Mouse (Mus musculus) granulocyte monocyte progenitor cell, adult 5-6 weeks (primary cell): ENCODE results near the gene Smad9. TPM values are rescaled to one million over a fixed set of nuclear protein-coding genes. Genes with fewer than 3 reads are reported as not detected.

ENCODE experiments used
- ATAC-seq: replicated peaks from 2 replicates; pipeline ENCODE4 v1.8.0; 2016; ENCODE audit warnings: mild to moderate bottlenecking, moderate TSS enrichment, inconsistent platforms; ENCODE audit not compliant: poor library complexity, severe bottlenecking
- total RNA-seq, 2 experiments: library from RNA; stranded (forward) in 1 of 2; stranded (reverse) in 1 of 2; fragments of 200-712, 200-1000 nt in 1 of 2; fragments of >200 nt in 1 of 2; fragmentation: Nextera tagmentation in 1 of 2; gene quantifications; 2 replicates each; pipeline ENCODE4 v1.2.3; 2014 to 2017

Smad9 gene
- not detected in 2 replicates for total RNA-seq (2014; fragmentation: Nextera tagmentation)
- not detected in 2 replicates for total RNA-seq (2017)

DNA sequence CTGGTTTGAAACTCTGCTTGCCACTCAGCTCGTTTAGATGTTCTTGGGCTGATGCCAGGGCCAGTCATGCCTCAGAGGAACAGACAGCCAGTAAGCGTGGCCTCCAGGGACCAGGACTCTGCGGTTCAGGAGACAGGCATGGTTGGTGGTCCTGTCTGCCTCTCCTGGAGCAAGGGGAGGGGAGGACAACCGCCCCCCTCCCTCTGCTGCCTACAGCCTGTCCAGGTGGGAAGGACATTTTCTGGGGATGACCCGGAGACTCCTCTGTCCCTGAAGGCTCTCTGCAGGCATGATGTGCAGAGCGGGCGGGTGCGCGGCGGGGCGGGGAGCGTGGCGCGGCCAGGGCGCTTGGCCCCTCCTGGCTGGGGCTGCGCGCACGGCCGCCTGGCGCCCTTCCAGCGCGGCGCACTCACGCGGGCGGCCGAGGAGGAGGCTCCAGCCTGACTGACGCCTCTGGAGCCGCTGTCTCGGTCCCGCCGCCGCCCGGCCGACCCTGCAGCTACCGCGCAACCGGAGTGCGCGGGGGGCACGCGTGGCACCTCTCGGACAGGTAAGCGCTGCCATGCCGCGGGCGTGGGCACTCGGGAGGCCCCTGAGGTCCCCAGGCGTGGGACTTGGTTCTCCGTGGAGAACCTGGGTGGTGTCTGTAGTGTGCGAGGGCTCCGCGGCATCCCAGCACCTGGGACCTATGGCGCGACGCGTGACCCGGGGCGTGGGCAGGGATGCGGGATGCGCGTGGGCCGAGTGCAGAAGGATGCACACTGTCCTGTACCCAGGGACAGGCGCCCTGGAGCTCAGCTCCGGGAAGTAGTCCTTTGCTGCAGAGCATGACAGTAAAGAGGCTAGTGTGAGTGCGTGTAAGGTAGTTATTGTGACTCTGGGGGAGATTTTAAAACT is at the start of gene Smad9:
Gene Smad9 (plus strand): TSS at position 438 of the 897 bp plus-strand sequence.
- ATAC-seq = peak; percentile 31

DNA sequence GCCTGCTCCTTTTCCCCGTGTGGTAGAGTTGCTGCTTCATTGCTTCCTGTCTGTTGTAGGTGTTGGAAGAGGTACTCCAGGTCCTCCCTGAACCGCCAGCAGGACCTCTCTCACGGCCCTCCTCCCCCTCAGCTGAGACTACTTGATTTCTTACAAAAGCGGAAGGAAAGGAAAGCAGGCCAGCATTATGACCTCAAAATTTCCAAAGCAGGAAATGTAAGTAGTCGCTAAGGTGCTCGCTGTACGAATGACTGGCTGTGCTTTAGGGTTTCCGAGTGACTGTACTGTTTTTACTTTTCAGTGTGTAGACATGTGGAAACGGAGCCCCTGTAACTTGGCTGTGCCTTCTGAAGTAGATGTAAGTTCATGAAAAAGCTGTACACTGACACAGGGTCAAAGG is 46.4 kb upstream of the Smad9 start:
- ATAC-seq = peak; percentile 97

DNA sequence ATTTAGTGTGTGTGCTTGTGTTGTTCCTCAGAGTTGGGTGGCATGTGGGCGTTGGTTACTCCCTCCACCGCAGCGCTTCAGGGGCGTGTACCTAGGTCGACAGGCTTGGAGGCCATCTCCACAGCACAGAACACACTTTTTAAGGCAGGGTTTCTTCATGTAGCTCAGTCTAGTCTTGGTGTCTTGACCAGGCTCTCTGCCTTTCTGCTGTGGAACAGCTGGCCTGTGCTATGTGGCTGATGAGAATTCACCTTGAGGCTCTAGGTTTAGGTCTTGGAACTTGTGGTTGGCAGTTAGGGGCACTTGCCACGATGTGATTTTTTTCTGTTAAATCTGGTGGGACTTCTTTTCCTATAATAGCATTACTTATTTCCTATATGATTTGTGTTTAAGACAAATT is 41.1 kb upstream of the Smad9 start, which contains the start of gene Gm21958:
Gene Gm21958 (minus strand): TSS at position 101 of the 400 bp plus-strand sequence.
- no peak for ATAC-seq

DNA sequence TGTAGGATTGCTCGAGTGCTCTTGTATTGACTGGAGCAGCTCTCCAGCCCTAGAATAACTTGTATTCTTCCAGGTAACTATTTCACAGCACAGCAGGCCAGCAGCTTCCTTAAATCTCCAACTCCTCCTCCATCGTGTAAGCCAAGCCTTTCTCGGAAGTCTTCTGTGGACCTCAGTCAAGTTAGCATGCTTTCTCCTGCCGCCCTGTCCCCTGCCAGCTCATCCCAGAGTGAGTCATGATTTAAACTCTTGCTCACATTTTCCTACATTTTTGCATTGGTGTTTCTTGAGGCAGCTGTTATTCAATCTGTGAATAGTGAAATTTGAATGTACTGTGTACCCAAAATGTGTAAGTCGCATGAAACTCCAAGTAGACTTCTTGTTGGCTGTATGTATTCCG is 39.9 kb upstream of the Smad9 start:
- no peak for ATAC-seq

DNA sequence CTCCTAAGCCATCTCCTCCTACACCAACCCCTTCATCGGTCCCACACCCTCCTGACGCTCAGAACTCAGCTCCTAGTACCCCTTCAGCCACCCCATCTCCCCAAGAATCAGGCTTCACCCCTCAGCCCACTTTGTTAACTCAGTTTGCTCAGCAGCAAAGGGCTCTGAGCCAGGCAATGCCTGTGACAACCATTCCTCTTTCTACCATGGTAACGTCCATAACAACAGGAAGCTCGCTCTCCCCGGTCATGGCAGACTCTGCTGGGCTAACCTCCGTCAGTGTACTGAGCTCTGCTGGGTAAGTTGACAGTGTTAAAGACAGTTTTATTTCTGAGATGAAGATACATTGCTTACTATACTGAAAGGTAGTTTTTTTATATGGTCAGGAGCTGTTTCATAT is 38.0 kb upstream of the Smad9 start:
- no peak for ATAC-seq

DNA sequence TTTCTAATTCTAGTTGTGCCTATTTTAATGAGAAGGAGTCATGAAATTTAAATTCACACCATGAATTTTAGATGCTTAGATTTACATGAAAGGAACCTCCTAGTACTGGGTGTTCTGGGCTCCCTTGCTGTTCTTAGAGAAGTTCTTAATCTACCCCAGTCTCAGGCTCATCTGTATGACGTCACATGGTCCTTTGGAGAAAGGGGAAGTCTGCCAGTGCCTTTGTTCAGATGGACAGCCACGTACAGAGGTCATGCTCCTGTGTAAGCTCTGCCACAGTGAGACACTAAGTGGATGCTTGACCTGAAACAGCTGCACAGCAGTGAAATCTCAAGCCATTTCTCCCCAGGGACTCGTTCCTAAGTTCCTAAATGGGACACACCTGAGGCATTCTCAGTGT is 36.4 kb upstream of the Smad9 start:
- ATAC-seq = peak; percentile 93

DNA sequence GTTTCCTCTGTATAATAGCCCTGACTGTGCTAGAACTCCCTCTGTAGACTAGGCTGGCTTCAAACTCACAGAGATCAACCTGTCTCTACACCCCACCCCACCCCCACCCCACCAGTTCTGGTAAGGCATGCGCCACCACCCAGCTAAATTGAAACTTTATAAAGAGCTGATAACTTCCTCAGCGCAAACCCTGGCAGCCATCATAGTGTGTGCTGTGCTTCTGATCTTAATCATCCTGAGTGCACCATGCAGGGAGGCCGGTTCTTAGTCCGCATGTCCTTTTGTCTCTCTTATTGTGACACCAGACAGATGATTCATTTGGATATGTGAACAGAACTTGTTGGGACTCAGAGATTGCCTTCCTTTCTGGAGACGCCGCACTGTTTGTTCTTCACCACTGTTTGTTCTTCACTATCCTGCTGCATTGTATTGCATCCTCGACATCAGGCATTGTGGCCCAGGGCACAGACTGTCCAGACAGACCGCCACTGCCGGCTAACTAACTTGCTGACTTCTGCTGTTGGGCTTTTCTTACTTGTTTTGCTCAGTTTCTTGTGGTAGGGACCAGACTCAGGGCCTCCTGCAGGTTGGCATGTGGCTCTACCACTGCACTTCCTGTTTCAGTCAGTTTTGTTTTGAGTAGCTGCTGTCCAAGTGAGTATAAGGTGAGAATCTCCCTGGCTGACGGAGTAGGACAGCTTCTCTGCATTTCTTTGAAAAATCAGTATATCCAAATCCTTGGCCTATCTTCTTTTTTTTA is 31.5 kb upstream of the Smad9 start:
- ATAC-seq = peak; percentile 96

DNA sequence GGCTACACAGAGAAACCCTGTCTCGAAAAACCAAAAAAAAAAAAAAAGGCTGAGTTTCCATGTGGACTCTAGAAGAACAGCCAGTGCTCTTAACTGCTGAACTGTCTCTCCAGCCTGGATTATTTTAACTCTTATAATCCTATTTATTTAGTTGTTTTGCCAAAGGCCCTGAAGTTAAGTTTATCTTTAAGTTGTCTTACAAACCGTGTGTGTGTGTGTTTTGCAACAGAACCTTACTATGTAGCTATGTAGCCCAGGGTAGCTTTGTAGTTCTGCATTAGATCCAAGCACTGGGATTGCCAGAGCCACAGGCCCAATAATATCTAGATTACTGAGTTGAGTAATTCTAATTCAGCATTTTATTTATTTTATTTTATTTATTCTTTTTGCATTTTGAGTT is 30.0 kb upstream of the Smad9 start:
- no peak for ATAC-seq

DNA sequence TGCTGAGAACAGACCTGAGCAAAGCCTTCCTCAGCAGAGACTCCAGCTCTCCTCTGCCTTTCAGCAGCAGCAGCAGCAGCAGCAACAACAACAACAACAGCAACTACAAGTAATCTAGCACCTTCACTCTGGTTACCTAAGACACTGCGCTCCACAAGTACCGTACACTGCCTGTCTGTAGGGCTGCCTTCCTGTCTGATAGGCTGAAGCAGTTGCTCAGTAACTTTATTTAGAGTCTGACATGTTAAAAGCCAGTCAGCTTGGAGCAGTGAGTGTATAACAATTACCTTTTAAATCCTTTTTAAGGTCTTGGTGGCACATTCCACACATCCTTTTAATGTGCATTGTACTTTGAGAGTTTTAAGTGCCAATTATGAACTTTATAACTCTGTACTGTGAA is 27.8 kb upstream of the Smad9 start:
- no peak for ATAC-seq

DNA sequence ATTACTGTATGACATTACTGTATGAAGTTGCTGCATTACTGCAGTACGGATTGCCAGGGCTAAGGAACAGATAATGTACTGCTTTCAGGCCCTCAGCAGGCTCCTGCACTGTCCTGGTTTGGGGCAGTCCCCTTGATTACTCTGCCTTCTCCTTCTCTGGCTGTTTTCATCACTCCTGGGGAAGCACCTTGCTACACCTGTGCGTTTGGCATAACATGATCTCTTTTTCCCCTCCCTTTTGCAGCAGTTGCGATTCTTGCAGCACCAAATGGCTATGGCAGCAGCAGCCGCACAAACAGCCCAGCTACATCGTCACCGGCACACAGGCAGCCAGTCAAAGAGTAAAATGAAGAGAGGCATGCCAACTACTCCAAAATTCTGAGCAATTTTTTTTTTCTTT is 27.3 kb upstream of the Smad9 start:
- ATAC-seq = no peak

DNA sequence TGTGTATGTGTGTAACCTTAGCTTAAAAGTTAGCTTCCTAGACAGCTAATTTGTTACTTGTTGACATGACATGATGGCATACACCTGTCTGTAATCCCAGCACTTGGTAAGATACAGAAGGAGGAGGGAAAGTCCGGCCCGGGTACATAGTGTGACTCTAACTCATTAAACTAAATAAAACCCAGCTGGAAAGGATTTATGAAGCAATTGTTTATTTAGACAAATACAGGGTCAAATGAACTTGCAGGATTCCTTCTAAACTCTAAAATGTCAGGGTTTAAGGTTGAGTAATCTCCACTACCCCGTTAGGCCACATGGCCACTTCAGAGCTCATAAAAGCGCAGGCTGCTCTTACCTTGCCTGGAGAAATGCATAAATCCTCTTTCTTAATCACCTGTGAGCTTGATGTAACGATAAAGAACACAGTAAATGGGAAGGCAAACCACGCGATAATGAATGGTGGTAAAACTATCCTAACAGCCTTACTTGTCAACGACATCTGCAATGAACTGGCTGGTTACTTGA is 23.7 kb upstream of the Smad9 start:
- ATAC-seq = no peak

DNA sequence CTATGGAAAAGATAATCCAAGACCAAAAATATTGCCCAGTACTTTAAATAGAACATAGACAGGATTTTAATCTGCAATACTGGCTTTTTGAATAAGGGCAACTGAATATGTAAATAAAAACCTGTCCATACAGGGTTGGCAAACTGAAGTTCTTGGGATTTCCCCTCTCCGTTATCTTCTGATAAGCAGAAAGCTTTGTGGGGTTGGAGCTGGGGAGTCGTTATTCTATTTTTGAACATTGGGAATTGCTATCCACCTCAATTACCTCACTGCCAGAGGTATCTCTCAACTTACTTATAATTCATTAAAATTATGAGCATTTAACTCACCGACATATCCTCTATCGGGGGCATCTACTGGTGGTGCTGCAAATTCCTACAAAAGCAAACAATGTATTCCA is 23.0 kb upstream of the Smad9 start:
- no peak for ATAC-seq

DNA sequence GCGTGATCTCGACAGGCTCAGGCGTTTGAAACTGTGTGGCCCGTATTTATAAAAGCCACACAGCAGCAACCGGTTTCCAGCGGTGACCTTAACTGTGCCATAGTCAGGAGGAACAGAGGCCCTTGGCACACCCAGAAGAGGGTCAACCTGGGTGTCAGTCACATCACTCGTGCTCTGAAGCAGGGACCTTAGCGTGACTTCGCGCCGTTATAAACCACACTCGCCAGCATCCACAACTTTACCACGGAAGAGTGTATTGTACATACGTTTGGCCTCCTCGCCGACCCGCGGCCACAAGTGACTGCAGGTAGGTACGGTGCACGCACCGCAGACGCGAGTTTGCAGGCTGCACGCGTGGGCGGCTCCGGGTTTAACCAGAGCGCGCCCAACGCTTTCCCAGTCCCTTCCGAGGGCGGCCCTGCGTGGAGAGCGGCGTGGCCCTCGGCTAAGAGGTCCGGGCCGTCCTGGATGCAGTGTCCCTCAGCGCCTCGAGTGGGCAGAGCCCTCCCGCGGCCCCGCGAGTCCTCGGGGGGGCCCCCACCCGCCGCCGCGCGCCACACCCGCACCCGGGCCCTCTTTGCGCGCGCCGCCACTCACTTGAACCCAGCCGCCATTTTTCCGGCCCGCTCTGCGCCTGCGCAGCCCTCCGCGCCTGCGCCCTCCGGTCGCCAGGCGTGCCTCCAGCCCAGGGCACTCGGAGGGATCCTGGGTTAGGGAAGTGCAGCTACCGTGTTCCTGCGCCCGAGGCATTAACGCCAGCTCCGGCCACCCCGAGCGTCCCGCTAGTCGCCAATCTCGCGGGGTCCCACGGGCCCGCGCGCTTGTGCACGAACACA is 20.8 kb upstream of the Smad9 start:
- peak; percentile 80 for ATAC-seq

DNA sequence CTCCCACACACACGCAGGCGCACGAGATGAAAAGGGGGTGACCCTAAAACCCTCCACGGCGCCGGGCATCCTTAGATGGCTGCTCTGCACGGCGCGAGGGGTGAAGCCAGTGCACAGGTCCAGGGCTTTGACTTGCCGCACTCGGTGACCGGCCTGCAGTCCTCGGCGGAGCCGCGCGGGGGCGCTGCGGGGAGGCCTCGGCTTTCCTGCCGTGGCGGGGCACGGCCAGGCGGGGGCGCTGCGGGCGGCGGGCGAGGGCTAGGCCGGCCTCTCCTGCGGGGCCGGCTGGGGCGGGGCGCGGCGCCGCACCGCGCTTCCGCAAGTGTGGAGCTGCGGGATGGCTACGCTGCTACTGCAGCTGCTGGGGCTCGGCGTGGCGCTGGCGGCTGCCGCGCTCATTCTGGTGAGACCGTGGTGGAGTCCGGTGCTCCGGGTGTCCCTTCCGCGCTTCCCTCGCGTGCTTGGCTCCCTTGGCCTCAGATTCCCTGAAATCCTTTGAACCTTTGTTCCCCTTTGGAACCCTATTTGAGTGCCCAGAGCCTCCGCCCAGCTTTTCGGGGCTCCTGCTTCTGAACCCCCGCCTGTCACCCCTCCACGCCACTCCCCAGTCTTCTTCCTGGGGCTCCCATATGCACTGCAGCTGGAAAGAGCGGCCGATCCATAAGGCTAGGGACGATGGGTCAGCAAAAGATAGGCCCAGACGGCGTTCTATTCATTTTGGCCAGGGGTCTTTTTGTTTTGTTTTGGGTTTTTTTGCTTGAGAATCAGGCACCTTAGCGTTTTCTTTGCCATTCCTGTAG is 19.9 kb upstream of the Smad9 start, which contains the start of the genes Exosc8 and Alg5:
Gene Exosc8 (minus strand): TSS at position 147 of the 800 bp plus-strand sequence.
Gene Alg5 (plus strand): TSS at position 293 of the 800 bp plus-strand sequence.
- ATAC-seq = peak; percentile 75

DNA sequence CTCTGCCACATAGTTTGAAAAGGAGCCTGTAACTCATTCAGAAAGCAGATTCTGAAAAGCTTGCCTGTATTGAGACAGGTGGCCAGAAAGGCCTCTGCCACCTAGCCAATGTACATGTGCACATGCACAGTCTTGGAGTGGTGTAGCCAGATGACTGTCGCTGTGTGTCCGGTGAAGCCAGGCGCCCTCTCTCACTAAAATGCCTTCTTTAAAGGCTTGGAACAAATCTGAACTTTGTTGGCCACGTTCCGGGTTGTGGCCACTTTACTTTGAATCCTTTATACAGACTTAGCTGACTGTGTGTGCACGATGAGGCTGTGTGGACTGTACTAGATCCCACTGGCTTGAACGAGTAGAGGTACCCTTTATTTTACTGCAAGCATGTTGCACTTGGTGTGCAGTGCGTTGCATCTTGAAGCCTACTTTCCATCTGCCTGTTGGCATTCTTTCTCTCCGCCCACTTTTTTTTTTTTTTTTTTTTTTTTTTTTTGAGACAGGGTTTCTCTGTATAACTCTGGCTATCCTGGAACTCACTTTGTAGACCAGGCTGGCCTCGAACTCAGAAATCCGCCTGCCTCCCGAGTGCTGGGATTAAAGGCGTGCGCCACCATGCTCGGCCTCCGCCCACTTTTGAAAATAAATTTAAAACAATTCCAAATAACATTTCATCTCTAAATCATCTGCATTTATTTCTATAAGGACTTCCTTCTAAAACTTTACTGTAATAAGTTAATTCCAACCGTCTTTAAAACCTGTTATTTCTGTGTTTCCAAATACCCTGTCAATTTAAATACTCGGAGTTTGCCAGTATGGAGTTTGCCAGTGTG is 19.1 kb upstream of the Smad9 start:
- no peak for ATAC-seq

DNA sequence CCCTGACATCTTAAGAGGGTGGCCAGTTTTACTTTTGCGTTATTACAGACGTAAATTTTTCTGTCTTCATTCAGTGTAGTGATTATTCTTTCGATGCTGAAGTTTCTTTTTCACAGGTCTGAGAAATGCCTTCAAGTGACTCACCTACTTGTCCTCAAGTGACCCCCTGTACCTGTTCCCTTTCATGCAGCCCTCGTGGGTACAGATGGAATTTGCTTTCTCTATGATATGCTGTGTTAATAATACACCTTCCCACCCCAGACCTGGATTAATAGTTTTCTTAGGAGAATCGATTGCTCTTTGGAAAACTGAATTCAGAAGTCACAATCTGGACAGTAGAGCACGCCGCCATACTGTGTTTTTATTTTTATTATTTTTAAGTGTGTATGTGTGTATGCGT is 18.1 kb upstream of the Smad9 start:
- ATAC-seq = no peak

DNA sequence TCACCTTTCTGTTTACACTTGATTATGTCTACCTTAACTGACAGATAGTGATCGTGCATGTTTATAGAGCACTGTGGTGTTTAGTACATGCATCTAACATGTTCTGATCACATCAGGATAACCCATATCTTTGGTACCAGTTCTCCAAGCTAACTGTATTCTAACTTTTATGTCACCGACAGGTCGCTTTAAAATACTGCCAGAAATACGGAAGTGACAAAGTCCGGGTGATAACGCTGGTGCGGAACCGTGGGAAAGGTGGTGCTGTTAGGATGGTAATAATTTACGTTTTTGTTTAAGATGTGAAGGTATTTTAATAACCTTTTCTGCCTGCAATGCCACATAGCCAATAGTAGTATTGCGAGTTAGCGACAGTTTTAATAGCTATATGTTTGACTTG is 13.4 kb upstream of the Smad9 start:
- ATAC-seq = no peak

DNA sequence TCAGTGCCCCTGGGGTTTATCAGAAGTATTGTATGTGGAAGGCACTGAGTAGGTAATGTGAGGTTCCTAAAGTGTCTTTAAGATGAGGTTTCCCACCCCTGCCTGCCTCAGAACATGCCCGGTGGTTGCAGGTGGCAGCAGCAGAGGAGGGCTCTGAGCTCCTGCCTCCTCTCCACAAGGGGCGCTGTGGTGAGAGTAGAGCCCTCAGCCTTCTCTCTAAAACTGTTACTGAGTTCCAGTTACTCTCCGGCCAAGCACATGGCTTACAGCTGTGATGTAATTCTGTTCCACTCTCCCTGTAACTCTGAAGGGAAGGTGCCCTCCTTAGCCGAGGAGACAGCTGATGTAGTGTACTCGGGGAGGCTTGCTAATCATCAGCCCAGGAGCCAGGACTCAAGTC is 9.6 kb upstream of the Smad9 start:
- peak; percentile 79 for ATAC-seq
